Mouse (Mus musculus) liver, postnatal 0 days (tissue): Measurements from ENCODE around the gene Pcdh7. TPM values are rescaled to one million over a fixed set of nuclear protein-coding genes. Genes with fewer than 3 reads are reported as not detected.
"Not testable (repeated sequence)": the region's sequence is repeated elsewhere in the genome, so short reads cannot be mapped to it uniquely, and the experiment has no call there.

Experiments
- ATAC-seq: fragments of 200-750 bp; cut with Nextera tagmentation; 2 replicates; pipeline ENCODE4 v1.8.0; 2017; ENCODE audit warnings: mild to moderate bottlenecking, moderate library complexity
- DNase-seq: peaks from one replicate; pipeline ENCODE4 v3.0.0-alpha.2; 2016
- H3K27ac ChIP-seq: fragments of 300-500 bp; sonication (generic); 2 replicates; pipeline ENCODE4 v1.5.1; 2014; ENCODE audit warnings: antibody characterized with exemption, moderate library complexity, mild to moderate bottlenecking, low read depth
- H3K27me3 ChIP-seq: fragments of 300-500 bp; sonication (generic); 2 replicates; pipeline ENCODE4 v1.6.1; 2014; ENCODE audit warnings: low read length, control low read depth, mixed read lengths; ENCODE audit not compliant: insufficient read depth
- H3K36me3 ChIP-seq: fragments of 300-500 bp; sonication (generic); replicated peaks from 2 replicates; pipeline ENCODE4 v1.6.1; 2014; ENCODE audit warnings: mild to moderate bottlenecking, control low read depth, low read length, moderate library complexity, mixed read lengths; ENCODE audit not compliant: insufficient read depth
- H3K4me1 ChIP-seq: fragments of 300-500 bp; sonication (generic); 2 replicates; pipeline ENCODE4 v1.6.1; 2014; ENCODE audit warnings: antibody characterized with exemption, mild to moderate bottlenecking, control low read depth; ENCODE audit not compliant: insufficient read depth
- H3K4me2 ChIP-seq: fragments of 300-500 bp; sonication (generic); 2 replicates; pipeline ENCODE4 v1.6.1; 2014; ENCODE audit warnings: low read depth, mild to moderate bottlenecking, low read length, moderate library complexity, mixed read lengths
- H3K4me3 ChIP-seq: fragments of 300-500 bp; sonication (generic); 2 replicates; pipeline ENCODE4 v1.5.1; 2014; ENCODE audit warnings: low read depth, low read length
- H3K9ac ChIP-seq: fragments of 300-500 bp; sonication (generic); replicated peaks from 2 replicates; pipeline ENCODE4 v1.6.1; 2014; ENCODE audit warnings: mild to moderate bottlenecking, moderate library complexity
- H3K9me3 ChIP-seq: fragments of 300-500 bp; sonication (generic); 2 replicates; pipeline ENCODE4 v1.6.1; 2016; ENCODE audit warnings: mild to moderate bottlenecking, control low read depth, low read length, mixed read lengths
- CTCF ChIP-seq: sonication (generic); IDR thresholded peaks from 2 replicates; pipeline ENCODE4 v1.5.1; 2016; ENCODE audit warnings: antibody characterized with exemption, low read depth
- EP300 ChIP-seq: IDR thresholded peaks from 2 replicates; pipeline ENCODE4 v1.6.1; 2016; ENCODE audit warnings: antibody characterized with exemption, low read depth, mild to moderate bottlenecking
- WGBS: fragments of 180-500 bp; shearing (Covaris S2); extraction: QIAGEN DNeasy Blood & Tissue Kit; methylation state at CpG from one replicate; pipeline ENCODE4 v1.1.7; 2014; ENCODE audit not compliant: insufficient replicate concordance; 5-methylcytosine and 5-hydroxymethylcytosine counted together
- polyA plus RNA-seq: library from polyadenylated mRNA; unstranded; fragments of >200 nt; fragmentation: Nextera tagmentation; extraction: Ambion mirVana; gene quantifications from 2 replicates; pipeline ENCODE4 v1.2.1, GENCODE M21; 2015

Pcdh7 gene
- 0.37 and 0.38 TPM in 2 replicates for polyA plus RNA-seq

- peaks cover 37% of the 10 kb centered on the region for H3K4me1 ChIP-seq
- TF ChIP-seq EP300 (no peak), CTCF (no peak)
- peaks cover 72% of the 10 kb centered on the region for H3K27me3 ChIP-seq
- no peak within 1 kb of the TSS for H3K27ac ChIP-seq
- H3K9me3 ChIP-seq: no peaks in the 10 kb centered on the region
- no peak within 1 kb of the TSS; the same call in 1 of the 2 replicates for H3K9ac ChIP-seq
- peak within 1 kb of the TSS; percentile 59 for H3K4me3 ChIP-seq
- peak within 1 kb of the TSS; percentile 95 for H3K4me2 ChIP-seq
- H3K36me3 ChIP-seq: no peaks in the 10 kb centered on the region
- ATAC-seq (no peak; the same call in 1 of the 2 replicates), DNase-seq (peak; percentile 32)
- WGBS: under 1% methylated on average over 69 of the region's 70 CpGs
These were observed at the start of gene Pcdh7 for GRCm38 (mm10) chr5:57717906-57718875. Gene Pcdh7, plus strand, starts transcription at chr5:57717967.

GRCm38 (mm10) chr5:57676970-57677369 is 40.8 kb upstream of the Pcdh7 start:
- not testable (repeated sequence) for H3K36me3 ChIP-seq, H3K27me3 ChIP-seq, ATAC-seq, H3K9me3 ChIP-seq, H3K27ac ChIP-seq, H3K4me1 ChIP-seq, DNase-seq, H3K9ac ChIP-seq, H3K4me3 ChIP-seq, H3K4me2 ChIP-seq
- WGBS: 65% methylated on average over 2 of the region's 2 CpGs

- H3K27ac ChIP-seq: no peak overlapping the region
- DNase-seq (no peak), ATAC-seq (no peak)
- 71% methylated on average over 2 of the region's 2 CpGs for WGBS
- no peaks in the 10 kb centered on the region for H3K9me3 ChIP-seq
- no peak for TF ChIP-seq EP300
- TF ChIP-seq CTCF: no peak
- H3K4me1 ChIP-seq: no peaks in the 10 kb centered on the region
- no peaks in the 10 kb centered on the region for H3K36me3 ChIP-seq
- no peak overlapping the region for H3K4me3 ChIP-seq
- H3K9ac ChIP-seq: no peak overlapping the region
- no peaks in the 10 kb centered on the region for H3K27me3 ChIP-seq
- no peak overlapping the region for H3K4me2 ChIP-seq
These were observed 9.4 kb upstream of the Pcdh7 start for GRCm38 (mm10) chr5:57708396-57708795.

- Histone ChIP-seq H3K27ac (no peak overlapping the region), H3K27me3 (peaks cover 40% of the 10 kb centered on the region), H3K4me2 (peak overlapping the region; percentile 95), H3K4me3 (peak overlapping the region; percentile 59), H3K36me3 (no peaks in the 10 kb centered on the region), H3K9me3 (no peaks in the 10 kb centered on the region), H3K4me1 (peaks cover 27% of the 10 kb centered on the region), H3K9ac (no peak overlapping the region)
- 1% methylated on average over 10 of the region's 10 CpGs for WGBS
- no peak for ATAC-seq
- TF ChIP-seq CTCF (peak; percentile 68), EP300 (no peak)
- DNase-seq: no peak
These were observed 3.8 kb upstream of the Pcdh7 start for GRCm38 (mm10) chr5:57713980-57714379.

DNA sequence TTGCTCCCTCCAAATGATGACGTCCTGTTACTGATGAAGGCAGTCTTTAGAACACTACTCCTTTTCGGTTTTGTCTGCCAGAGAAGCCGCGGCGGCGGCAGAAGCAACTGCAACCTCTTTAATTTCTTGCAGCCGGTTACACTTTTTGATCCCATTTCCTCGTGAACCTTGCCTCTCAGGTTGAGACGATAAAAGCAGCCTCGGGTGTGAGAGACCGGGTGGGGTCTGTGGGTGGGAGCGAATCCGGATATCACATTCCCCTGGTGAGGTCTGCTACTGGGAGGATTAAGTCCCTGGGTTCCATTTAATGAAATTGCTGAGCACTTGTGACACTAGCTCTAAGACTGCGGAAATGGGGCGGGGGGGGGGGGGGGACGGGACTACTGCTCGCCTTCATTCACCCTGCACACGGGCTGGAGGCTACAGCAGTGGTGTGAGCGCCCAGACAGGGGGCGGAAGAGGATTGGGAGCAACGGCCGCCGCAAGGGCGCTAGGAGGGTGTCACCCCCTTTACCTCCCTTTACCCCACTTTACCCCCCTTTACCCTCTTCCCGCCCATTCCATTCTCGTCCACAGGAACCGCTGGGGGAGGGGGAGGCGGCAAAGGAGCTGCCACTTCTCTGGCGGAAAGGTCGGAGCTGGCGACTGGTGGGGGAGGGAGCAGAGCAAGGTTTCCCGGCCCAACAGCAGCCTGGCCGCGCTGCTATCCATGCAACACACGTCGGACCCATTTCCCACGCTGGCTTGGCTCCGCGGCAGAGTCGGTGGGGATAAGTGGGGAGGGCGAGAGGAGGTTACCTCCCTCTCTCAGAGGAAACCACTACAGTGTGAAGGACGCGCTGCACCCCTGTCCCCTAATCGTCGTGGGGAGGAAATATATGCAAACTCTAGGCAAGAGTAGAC is 2.9 kb upstream of the Pcdh7 start:
- no peaks in the 10 kb centered on the region for H3K36me3 ChIP-seq
- H3K27me3 ChIP-seq: peaks cover 49% of the 10 kb centered on the region
- H3K4me1 ChIP-seq: peaks cover 36% of the 10 kb centered on the region
- under 1% methylated on average over 44 of the region's 45 CpGs for WGBS
- no peaks in the 10 kb centered on the region for H3K9me3 ChIP-seq
- TF ChIP-seq EP300: no peak
- TF ChIP-seq CTCF: peak; percentile 55
- H3K9ac ChIP-seq: peak overlapping the region; percentile 53
- 0 out of 2 replicates have a peak overlapping the region, but pooled peaks have one; percentile 11 for H3K27ac ChIP-seq
- peak overlapping the region; percentile 95 for H3K4me2 ChIP-seq
- peak overlapping the region; percentile 59 for H3K4me3 ChIP-seq
- DNase-seq: peak; percentile 62
- peak; percentile 48 for ATAC-seq
